Mouse (Mus musculus): ENCODE measurements around the gene Fbxw10. TPM values are rescaled to one million over a fixed set of nuclear protein-coding genes. Genes with fewer than 3 reads are reported as not detected.

Gene Fbxw10
- polyA plus RNA-seq, 1 experiment from 2014 or later = 0.22 TPM

DNA sequence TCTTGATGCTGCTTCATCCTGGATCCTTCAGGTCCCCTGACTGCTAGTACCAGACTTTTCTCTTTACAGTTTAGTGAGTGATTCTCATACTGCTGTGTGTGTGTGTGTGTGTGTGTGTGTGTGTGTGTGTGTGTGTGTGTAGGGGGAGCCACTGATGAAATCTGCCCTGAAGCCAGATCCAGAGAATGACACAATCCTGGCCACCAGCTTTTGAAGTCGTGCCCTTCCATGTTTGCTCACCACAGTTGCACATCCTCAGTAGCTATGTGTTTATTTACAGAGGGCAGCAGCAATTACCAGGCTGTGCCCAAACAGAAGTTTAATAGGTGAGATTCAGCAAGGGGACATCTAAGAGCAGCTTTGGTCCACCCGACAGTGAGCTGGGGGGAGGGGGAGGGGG is 69.9 kb downstream of the Fbxw10 start:
- no peaks in the 10 kb centered on the region for H3K27me3 ChIP-seq
- no peak overlapping the region for H3K27ac ChIP-seq
- no peak overlapping the region for H3K4me3 ChIP-seq (replicated peaks)
- WGBS = 54% methylated on average over 2 of the region's 2 CpGs
- ATAC-seq = no peak
- no peak overlapping the region for H3K4me2 ChIP-seq (replicated peaks)
- H3K4me1 ChIP-seq (replicated peaks) = peaks cover 10% of the 10 kb centered on the region
- no peaks in the 10 kb centered on the region for H3K36me3 ChIP-seq
- H3K9ac ChIP-seq (replicated peaks) = no peak overlapping the region
- H3K9me3 ChIP-seq = no peaks in the 10 kb centered on the region

DNA sequence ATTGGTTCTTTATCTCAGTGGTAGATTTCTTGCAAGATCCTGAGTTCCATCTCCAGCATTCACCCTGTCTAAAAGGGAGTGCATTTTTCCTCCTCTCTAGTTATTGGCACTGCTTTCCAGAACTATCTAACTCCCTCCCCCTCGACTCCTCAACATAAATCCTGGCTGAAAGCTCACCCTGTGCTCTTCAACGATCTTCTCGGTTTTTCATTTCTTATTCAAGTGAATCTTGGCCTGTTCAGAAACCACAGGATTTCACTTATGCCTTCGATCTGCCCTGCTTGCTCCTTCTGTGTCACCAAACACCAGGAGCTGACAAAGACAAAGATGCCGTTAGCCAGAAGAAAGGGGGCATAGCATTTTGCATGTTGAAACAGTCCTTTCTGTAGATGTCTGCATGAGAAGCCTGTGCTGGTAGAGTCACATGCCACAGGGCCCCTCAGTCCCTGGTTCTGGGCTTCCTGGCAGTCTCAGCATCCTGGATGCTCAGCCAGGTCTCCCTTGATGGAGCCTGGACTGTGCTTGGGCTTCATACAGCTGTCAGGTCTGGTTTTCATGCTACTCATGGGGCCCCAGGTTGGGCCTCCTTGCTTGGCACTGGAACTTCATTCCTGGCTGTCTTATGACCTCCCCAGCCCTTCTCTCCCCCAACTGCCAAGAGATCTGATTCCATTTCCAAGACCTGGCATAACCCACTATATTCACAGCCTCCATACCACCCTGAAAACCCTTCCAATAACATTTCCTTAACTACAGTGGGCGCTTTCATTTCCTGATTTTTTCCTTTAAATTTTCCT is 73.3 kb downstream of the Fbxw10 start:
- Histone ChIP-seq H3K4me2 (replicated peaks) (peak overlapping the region; percentile 40), H3K4me3 (replicated peaks) (no peak overlapping the region), H3K9ac (replicated peaks) (no peak overlapping the region), H3K27me3 (no peaks in the 10 kb centered on the region), H3K36me3 (no peaks in the 10 kb centered on the region), H3K27ac (no peak overlapping the region), H3K9me3 (no peaks in the 10 kb centered on the region), H3K4me1 (replicated peaks) (peaks cover 7% of the 10 kb centered on the region; the same call in 1 of the 2 replicates)
- ATAC-seq = no peak
- WGBS = 78% methylated on average over 6 of the region's 6 CpGs

DNA sequence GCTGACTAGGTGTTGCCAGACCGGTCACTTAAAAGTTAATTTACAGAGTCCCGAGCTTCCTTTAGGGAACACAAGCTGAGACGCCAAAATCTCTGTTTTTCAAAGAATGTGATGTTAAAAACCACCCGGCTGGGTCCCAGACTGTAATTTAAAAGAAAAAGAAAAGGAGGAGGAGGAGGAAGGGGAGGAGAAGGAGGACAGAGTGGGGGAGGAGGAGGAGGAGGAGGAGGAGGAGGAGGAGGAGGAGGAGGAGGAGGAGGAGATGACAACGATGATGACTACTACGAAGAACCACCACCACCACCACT is 73.8 kb downstream of the Fbxw10 start:
- no peak for ATAC-seq
- Histone ChIP-seq H3K4me1 (replicated peaks) (peaks cover 7% of the 10 kb centered on the region; the same call in 1 of the 2 replicates), H3K27ac (no peak overlapping the region), H3K27me3 (no peaks in the 10 kb centered on the region), H3K36me3 (no peaks in the 10 kb centered on the region), H3K9ac (replicated peaks) (no peak overlapping the region), H3K4me3 (replicated peaks) (peak overlapping the region; percentile 32), H3K4me2 (replicated peaks) (peak overlapping the region; percentile 40), H3K9me3 (no peaks in the 10 kb centered on the region)
- 25% methylated on average over 6 of the region's 6 CpGs for WGBS

DNA sequence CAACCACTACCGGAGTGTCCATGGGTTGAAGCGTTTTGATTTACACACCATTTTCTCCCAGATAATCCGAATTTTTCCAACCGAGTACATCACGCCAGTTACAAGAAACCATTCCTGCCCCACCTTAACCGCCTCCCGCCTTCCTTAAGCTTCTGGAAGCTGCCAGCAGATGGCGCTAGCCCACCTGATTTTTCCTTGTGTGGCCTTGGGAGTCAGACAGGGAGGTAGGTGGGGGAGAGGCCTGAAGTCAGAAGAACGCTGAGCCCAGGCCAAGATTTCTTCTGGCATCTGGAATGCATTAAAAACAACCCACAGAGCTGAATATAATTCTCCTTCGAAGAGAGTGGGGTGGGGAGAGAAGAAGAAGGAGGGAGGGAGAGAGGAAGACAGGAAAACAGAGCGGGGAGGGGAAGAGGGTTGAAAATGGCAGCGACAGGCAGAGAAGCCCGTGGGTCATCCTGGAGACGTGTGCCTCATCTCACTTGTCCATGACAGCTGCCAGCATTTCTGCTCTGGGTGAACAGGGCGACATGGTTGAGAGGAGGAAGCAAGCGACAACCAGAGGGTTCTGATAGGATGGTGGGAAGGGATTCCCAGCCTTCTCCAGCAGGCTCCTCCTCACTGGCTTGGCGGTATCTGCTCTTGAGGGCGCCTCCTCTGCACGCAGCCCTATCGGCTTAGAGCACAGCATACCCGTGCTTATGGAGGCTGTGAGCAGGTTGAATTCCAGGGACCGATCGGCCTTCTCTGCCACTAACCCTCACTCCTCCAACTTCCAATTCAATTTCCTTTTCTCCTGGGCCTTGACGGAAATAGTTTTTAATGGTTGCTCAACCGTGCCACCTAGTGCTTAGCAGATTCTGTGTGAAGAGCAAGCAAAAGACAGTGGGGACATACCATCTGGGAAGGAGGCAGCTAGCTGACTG is 74.4 kb downstream of the Fbxw10 start:
- H3K4me1 ChIP-seq (replicated peaks) = peaks cover 7% of the 10 kb centered on the region; the same call in 1 of the 2 replicates
- peak overlapping the region; percentile 32 for H3K4me3 ChIP-seq (replicated peaks)
- no peaks in the 10 kb centered on the region for H3K36me3 ChIP-seq
- H3K27me3 ChIP-seq = no peaks in the 10 kb centered on the region
- no peak overlapping the region for H3K9ac ChIP-seq (replicated peaks)
- no peak overlapping the region for H3K27ac ChIP-seq
- 32% methylated on average over 25 of the region's 25 CpGs for WGBS
- H3K9me3 ChIP-seq = no peaks in the 10 kb centered on the region
- peak overlapping the region; percentile 40 for H3K4me2 ChIP-seq (replicated peaks)
- peak; percentile 91 for ATAC-seq

DNA sequence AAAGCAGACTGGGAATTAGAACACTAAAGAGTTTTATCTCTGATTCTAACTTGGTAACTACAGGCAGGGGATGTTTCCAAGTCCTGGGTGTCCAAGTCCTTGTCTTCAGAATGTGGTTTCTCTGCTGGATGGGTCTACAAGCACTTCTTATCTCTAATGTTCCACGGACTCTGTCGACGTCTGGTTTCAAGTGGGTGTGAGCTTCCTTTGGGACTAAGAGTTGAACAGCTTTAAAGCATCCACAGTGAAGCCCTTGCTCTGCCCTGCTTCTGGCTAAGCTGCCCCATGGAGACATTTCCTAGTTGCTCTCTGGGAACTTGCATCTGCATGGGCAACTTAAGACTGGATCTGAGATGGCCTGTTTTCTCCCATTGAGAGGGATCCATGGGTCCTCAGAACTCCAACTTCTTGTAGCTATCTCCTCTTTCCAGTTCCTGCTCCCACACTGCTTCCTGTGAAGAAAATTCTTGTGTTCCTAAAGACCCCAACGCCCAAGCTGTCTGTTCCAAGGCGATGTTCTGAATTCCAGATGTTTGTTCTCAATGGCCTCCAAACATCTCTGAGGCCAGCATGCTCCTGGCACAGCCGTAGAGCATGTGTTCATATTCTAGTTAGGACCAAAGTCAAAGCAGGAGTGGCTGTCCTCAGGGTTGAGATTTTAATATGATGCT is 77.4 kb downstream of the Fbxw10 start:
- H3K4me1 ChIP-seq (replicated peaks) = peaks cover 7% of the 10 kb centered on the region; the same call in 1 of the 2 replicates
- H3K27ac ChIP-seq = no peak overlapping the region
- H3K9me3 ChIP-seq = 0 out of 2 replicates have a peak, but pooled peaks cover 3% of the 10 kb centered on the region
- WGBS = 91% methylated on average over 6 of the region's 6 CpGs
- no peaks in the 10 kb centered on the region for H3K27me3 ChIP-seq
- no peak overlapping the region for H3K4me2 ChIP-seq (replicated peaks)
- no peak for ATAC-seq
- no peaks in the 10 kb centered on the region for H3K36me3 ChIP-seq
- H3K4me3 ChIP-seq (replicated peaks) = no peak overlapping the region
- H3K9ac ChIP-seq (replicated peaks) = no peak overlapping the region

Other genes starting within 250 kb of the Fbxw10 start
- 8.2 and 11.4 TPM in 2 replicates for gene Lrrc75a, start 198.5 kb upstream of the Fbxw10 start, polyA plus RNA-seq (2015; fragmentation: Nextera tagmentation; extraction: Ambion mirVana)
- 23.0 and 25.2 TPM in 2 replicates for gene Mmgt2, start 198.4 kb upstream of the Fbxw10 start, polyA plus RNA-seq (2015; fragmentation: Nextera tagmentation; extraction: Ambion mirVana)
- gene Zfp287, start 115.2 kb upstream of the Fbxw10 start, polyA plus RNA-seq (2015; fragmentation: Nextera tagmentation; extraction: Ambion mirVana) = 21.2 and 22.2 TPM in 2 replicates
- gene Gm10428, start 94.0 kb upstream of the Fbxw10 start, polyA plus RNA-seq (2015; fragmentation: Nextera tagmentation; extraction: Ambion mirVana) = not detected in 2 replicates
- gene Zfp286, start 57.6 kb upstream of the Fbxw10 start, polyA plus RNA-seq (2015; fragmentation: Nextera tagmentation; extraction: Ambion mirVana) = 35.4 and 37.9 TPM in 2 replicates
- gene Trim16, start 26.8 kb upstream of the Fbxw10 start, polyA plus RNA-seq (2015; fragmentation: Nextera tagmentation; extraction: Ambion mirVana) = 4.5 and 5.3 TPM in 2 replicates
- gene Tvp23b, start 32.4 kb downstream of the Fbxw10 start, polyA plus RNA-seq (2015; fragmentation: Nextera tagmentation; extraction: Ambion mirVana) = 55.2 and 62.5 TPM in 2 replicates
- gene Cdrt4, start 104.1 kb downstream of the Fbxw10 start, polyA plus RNA-seq (2015; fragmentation: Nextera tagmentation; extraction: Ambion mirVana) = not detected in 2 replicates
- not detected in 2 replicates for gene Tekt3, start 214.6 kb downstream of the Fbxw10 start, polyA plus RNA-seq (2015; fragmentation: Nextera tagmentation; extraction: Ambion mirVana)

All from midbrain, embryonic 13.5 days (tissue).